Mouse (Mus musculus) kidney, embryonic 16.5 days (tissue): ENCODE measurements around the gene Tapt1. TPM values are rescaled to one million over a fixed set of nuclear protein-coding genes. Genes with fewer than 3 reads are reported as not detected.

Experiments
- ATAC-seq: fragments of 200-750 bp; cut with Nextera tagmentation; 2 replicates; pipeline ENCODE4 v1.8.0; 2017; ENCODE audit warnings: moderate TSS enrichment; ENCODE audit not compliant: low FRiP score, low TSS enrichment
- H3K27ac ChIP-seq: fragments of 300-500 bp; sonication (generic); 2 replicates; pipeline ENCODE4 v1.5.1; 2014; ENCODE audit warnings: low read length
- H3K27me3 ChIP-seq: fragments of 300-500 bp; sonication (generic); 2 replicates; pipeline ENCODE4 v1.6.1; 2014; ENCODE audit warnings: low read length, control low read depth, mixed read lengths; ENCODE audit not compliant: insufficient read depth
- H3K36me3 ChIP-seq: fragments of 300-500 bp; sonication (generic); 2 replicates; pipeline ENCODE4 v1.6.1; 2014; ENCODE audit warnings: low read length, control low read depth, mixed read lengths; ENCODE audit not compliant: insufficient read depth
- H3K4me1 ChIP-seq: fragments of 300-500 bp; sonication (generic); 2 replicates; pipeline ENCODE4 v1.6.1; 2014; ENCODE audit warnings: low read length, control low read depth, mixed read lengths; ENCODE audit not compliant: insufficient read depth
- H3K4me2 ChIP-seq: fragments of 300-500 bp; sonication (generic); replicated peaks from 2 replicates; pipeline ENCODE4 v1.6.1; 2014; ENCODE audit warnings: low read depth, low read length
- H3K4me3 ChIP-seq: fragments of 300-500 bp; sonication (generic); 2 replicates; pipeline ENCODE4 v1.5.1; 2014; ENCODE audit warnings: mild to moderate bottlenecking, low read length
- H3K9ac ChIP-seq: fragments of 300-500 bp; sonication (generic); replicated peaks from 2 replicates; pipeline ENCODE4 v1.6.1; 2014; ENCODE audit warnings: low read length
- H3K9me3 ChIP-seq: fragments of 300-500 bp; sonication (generic); 2 replicates; pipeline ENCODE4 v1.6.1; 2016; ENCODE audit warnings: low read length, control low read depth
- WGBS: fragments of 180-500 bp; shearing (Covaris S2); extraction: QIAGEN DNeasy Blood & Tissue Kit; methylation state at CpG from one replicate; pipeline ENCODE4 v1.1.7; 2014; 5-methylcytosine and 5-hydroxymethylcytosine counted together
- polyA plus RNA-seq: library from polyadenylated mRNA; unstranded; fragments of >200 nt; fragmentation: Nextera tagmentation; extraction: Ambion mirVana; gene quantifications from 2 replicates; pipeline ENCODE4 v1.2.1, GENCODE M21; 2015

Gene Tapt1
- polyA plus RNA-seq, 1 experiment from 2014 or later = 34.6 TPM

DNA sequence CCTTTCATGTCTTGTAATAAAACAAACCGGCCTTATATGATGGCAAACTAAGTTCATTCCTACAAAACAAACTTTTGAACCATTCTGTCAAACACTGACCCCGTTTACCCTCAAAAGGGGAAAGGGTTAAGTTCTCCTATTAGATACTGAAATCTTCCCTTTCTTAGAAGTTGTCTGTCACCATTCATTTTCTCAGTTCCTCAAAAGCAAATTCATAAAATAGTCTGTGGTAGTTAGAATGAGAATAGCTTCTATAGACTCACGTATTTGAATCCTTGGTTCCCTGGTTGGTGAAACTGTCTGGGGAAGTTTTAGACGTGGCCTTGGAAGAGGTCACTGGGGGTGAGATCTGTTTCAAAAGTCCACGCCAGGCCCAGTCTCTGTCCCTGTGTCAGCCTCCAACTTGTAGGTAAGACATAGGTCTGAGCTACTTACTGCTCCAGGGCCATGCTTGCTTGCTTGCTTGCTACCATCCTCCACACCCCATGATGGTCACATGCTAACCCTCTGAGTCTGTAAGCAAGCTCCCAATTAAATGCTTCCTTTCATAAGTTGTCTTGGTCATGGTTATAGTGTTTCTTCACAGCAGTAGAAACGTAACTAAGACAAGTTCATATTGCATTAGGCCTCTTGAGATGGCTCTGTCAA lies 14.5 kb downstream of the Tapt1 start:
- Histone ChIP-seq H3K9me3 (no peaks in the 10 kb centered on the region), H3K9ac (no peak overlapping the region), H3K4me2 (no peak overlapping the region), H3K4me3 (no peak overlapping the region), H3K27me3 (no peaks in the 10 kb centered on the region), H3K4me1 (peaks cover 2% of the 10 kb centered on the region), H3K36me3 (peaks cover 5% of the 10 kb centered on the region; the same call in 1 of the 2 replicates), H3K27ac (no peak overlapping the region)
- WGBS = 84% methylated on average over 6 of the region's 6 CpGs
- ATAC-seq = no peak

DNA sequence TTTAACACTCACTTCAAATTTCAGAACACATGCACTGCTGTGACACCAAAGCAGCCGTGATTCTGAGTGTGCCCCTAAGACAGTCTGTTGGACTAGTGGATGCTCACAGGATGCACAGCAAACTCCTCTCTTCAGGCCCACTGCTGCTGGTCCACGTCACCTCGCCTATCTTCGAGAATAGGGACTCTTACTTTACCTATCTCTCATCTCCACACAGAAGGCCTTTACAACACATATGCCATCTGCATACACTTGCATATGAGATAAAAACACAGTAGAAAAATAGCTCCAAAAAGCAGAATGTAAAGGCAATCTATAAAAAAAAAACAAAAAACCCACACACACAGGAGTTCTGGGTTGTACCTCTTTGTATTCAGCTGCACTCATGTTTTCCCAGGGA lies 19.1 kb downstream of the Tapt1 start:
- H3K9ac ChIP-seq = no peak overlapping the region
- peaks cover 6% of the 10 kb centered on the region for H3K4me1 ChIP-seq
- WGBS = 85% methylated on average over 4 of the region's 4 CpGs
- no peak overlapping the region for H3K4me3 ChIP-seq
- no peak for ATAC-seq
- no peak overlapping the region for H3K27ac ChIP-seq
- H3K9me3 ChIP-seq = no peaks in the 10 kb centered on the region
- no peak overlapping the region for H3K4me2 ChIP-seq
- no peaks in the 10 kb centered on the region for H3K27me3 ChIP-seq
- H3K36me3 ChIP-seq = peaks cover 13% of the 10 kb centered on the region; the same call in 1 of the 2 replicates

DNA sequence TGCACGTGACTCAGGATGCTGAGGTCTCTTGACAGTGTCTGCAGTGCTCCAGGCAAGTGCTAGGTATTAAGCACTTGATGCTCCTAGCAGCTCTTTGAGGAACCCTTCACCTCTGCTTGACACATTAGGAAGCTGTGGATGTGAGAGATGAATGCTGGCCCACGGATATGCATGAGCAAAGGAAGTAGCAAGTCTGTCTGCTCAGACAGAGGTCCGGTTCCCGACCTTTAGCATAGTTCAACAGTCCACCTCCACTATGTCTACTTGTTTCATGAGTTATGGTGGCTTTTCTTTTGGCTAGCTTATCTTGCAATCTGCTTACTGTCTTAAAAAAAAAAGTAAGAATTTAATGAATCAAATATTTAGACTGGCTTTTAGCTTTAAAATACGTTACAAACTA lies 19.8 kb downstream of the Tapt1 start:
- H3K9ac ChIP-seq = no peak overlapping the region
- no peaks in the 10 kb centered on the region for H3K9me3 ChIP-seq
- peaks cover 6% of the 10 kb centered on the region for H3K4me1 ChIP-seq
- no peak overlapping the region for H3K4me3 ChIP-seq
- peaks cover 13% of the 10 kb centered on the region; the same call in 1 of the 2 replicates for H3K36me3 ChIP-seq
- no peak overlapping the region for H3K4me2 ChIP-seq
- WGBS = 60% methylated on average over 5 of the region's 5 CpGs
- ATAC-seq = no peak
- H3K27me3 ChIP-seq = no peaks in the 10 kb centered on the region
- H3K27ac ChIP-seq = no peak overlapping the region

DNA sequence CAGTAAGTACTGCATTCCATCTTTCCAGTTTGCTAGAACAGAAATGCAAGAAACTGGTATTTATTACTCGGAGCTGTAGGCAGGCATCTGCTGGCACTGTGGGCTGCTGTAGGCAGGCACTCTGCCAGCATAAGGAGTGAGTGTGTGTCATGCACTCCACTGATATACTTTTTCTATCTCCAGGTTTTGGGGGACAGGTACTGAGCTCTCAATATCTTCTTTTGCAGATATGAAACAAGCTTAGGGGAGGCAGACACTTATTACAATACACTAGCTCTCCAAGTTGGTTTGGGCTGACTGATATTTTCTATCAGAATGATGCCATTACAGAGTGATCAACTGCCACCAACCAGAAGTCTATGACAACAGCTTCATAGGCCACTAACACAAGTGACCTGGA lies 23.0 kb downstream of the Tapt1 start:
- Histone ChIP-seq H3K27ac (no peak overlapping the region), H3K4me1 (peaks cover 6% of the 10 kb centered on the region), H3K4me3 (no peak overlapping the region), H3K4me2 (no peak overlapping the region), H3K27me3 (no peaks in the 10 kb centered on the region), H3K36me3 (peaks cover 16% of the 10 kb centered on the region; the same call in 1 of the 2 replicates), H3K9me3 (no peaks in the 10 kb centered on the region), H3K9ac (no peak overlapping the region)
- 79% methylated on average over 1 of the region's 1 CpGs for WGBS
- no peak for ATAC-seq

DNA sequence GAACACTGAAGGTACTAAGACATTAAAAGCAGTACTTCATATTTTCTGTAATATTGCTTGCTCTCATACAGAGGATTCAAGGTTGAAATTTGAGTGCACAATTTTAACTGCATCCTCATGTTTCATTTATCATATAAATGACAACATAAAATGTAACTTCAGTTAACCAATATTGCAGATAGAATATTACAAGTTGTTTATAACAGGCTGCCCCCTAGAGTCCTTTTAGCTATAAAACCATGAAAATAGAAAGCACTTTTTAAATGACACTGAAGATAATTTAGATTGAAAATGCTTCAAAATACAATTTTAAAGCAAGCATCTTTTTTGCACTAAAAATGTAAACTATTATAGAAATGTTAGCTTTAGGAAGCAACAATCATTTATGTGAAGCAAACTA lies 24.8 kb downstream of the Tapt1 start:
- Histone ChIP-seq H3K4me2 (no peak overlapping the region), H3K4me1 (0 out of 2 replicates have a peak, but pooled peaks cover 3% of the 10 kb centered on the region), H3K4me3 (no peak overlapping the region), H3K9me3 (no peaks in the 10 kb centered on the region), H3K27me3 (no peaks in the 10 kb centered on the region), H3K9ac (no peak overlapping the region), H3K27ac (no peak overlapping the region), H3K36me3 (peaks cover 15% of the 10 kb centered on the region; the same call in 1 of the 2 replicates)
- no peak for ATAC-seq

DNA sequence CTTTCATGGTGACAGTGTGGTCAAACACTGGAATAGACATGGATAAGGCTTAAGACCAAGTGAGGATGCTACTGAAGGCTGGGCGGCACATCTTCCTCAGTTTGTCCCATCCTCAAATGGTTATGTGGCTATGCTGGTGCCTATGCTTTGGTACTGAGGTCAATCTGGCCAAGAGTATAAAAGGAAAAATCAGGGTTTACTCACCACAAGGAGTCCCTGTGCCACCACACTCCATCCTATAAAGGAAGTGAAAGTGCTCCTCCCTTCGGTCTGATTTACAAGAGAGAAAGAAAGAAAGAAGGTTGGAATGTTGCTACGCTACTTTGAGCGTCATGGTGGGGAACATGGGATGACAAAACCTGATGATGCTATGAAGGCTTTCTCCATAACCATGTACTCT lies 27.3 kb downstream of the Tapt1 start:
- Histone ChIP-seq H3K4me2 (no peak overlapping the region), H3K27ac (no peak overlapping the region), H3K9me3 (no peaks in the 10 kb centered on the region), H3K36me3 (peaks cover 8% of the 10 kb centered on the region), H3K9ac (no peak overlapping the region), H3K27me3 (no peaks in the 10 kb centered on the region), H3K4me1 (no peaks in the 10 kb centered on the region), H3K4me3 (no peak overlapping the region)
- 96% methylated on average over 4 of the region's 4 CpGs for WGBS
- no peak for ATAC-seq

DNA sequence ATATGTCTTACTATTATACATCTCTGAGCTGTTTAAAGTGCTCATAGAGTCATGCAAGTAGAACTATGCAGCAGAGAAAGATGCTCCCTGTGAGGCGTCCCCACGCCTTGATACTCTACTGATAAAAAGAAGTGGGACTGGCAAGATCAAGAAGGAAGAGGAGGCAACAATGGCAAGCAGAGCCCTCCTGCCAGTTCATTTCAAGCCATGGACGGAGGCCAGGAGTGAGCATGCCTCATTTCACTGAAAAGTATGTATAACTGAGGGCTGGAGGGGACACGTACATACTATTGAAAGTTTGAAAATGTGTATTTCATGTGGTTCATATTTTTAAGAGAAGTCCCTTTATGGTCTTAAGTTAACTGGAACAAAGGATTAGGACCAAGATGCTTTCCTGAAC lies 28.0 kb downstream of the Tapt1 start:
- Histone ChIP-seq H3K27ac (no peak overlapping the region), H3K9me3 (no peaks in the 10 kb centered on the region), H3K4me1 (no peaks in the 10 kb centered on the region), H3K27me3 (no peaks in the 10 kb centered on the region), H3K4me3 (no peak overlapping the region), H3K9ac (no peak overlapping the region), H3K36me3 (peaks cover 14% of the 10 kb centered on the region), H3K4me2 (no peak overlapping the region)
- WGBS = 92% methylated on average over 4 of the region's 4 CpGs
- ATAC-seq = no peak

DNA sequence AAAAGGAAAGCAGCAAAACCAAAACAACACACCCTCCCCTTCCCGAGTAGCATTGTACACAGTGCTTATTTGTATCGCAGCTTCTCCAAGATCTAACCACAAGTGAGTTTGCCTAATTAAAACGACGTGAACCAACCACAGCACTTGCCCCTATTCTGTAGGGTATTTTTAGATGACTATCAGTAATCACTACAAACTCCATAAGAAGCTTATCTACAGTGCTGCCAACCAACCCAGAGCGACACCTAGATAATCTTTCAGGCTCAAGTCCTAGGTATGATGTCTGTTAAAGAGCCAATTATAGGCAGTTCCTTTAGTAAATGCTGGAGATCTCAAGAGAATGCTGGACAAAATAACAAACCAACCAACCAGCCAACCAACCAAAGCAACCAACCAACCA lies 28.6 kb downstream of the Tapt1 start:
- no peak overlapping the region for H3K27ac ChIP-seq
- no peak for ATAC-seq
- 66% methylated on average over 5 of the region's 5 CpGs for WGBS

DNA sequence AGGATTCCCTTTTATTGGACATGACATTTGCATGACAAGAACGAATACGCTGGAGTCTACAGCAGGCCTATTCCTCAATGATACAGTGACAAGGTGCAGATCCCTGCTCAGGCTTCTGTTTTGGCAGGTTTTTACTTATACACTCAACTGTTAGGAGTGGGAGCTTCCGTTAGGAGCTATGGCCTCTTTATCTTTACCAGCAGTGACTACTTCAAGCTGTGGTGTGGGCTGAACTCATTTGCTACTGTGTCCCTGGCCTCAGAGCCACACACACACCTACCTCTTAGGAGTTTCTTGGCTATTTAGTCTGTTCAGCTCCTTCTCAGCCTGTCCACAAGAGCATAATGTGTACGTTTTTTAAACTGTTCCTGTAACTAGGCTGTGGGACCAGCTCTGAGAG lies 30.3 kb downstream of the Tapt1 start:
- Histone ChIP-seq H3K4me1 (no peaks in the 10 kb centered on the region), H3K9ac (no peak overlapping the region), H3K27me3 (no peaks in the 10 kb centered on the region), H3K27ac (no peak overlapping the region), H3K9me3 (no peaks in the 10 kb centered on the region), H3K36me3 (peaks cover 18% of the 10 kb centered on the region), H3K4me3 (no peak overlapping the region), H3K4me2 (no peak overlapping the region)
- WGBS = 89% methylated on average over 4 of the region's 4 CpGs
- ATAC-seq = no peak

More for the DNA sequence above, 28.6 kb downstream of the Tapt1 start:
- Histone ChIP-seq H3K4me3 (no peak overlapping the region), H3K27me3 (no peaks in the 10 kb centered on the region), H3K4me1 (no peaks in the 10 kb centered on the region), H3K4me2 (no peak overlapping the region), H3K9ac (no peak overlapping the region), H3K36me3 (peaks cover 16% of the 10 kb centered on the region), H3K9me3 (no peaks in the 10 kb centered on the region)

DNA sequence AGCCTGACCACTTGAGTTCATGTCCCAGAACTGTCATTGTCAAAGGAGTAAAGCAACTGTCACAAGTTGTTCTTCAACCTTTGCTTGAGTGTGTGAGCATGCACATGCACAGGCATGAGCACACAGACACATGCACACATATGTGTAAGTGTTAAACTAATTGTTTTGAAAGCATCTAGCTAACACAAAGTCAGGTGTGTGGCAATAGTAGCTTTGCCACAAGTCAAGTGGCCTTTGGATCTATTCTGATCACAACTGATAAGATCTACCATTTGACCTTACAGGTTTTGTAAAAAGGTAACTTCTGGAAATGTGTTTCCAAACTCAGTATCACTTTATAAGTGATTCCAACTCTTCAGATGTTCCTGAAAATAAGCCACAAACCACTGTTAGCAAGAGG lies 39.1 kb downstream of the Tapt1 start:
- no peak overlapping the region for H3K27ac ChIP-seq
- no peak for ATAC-seq
- H3K27me3 ChIP-seq = no peaks in the 10 kb centered on the region
- H3K9me3 ChIP-seq = no peaks in the 10 kb centered on the region
- H3K4me1 ChIP-seq = no peaks in the 10 kb centered on the region
- H3K4me2 ChIP-seq = no peak overlapping the region
- H3K4me3 ChIP-seq = no peak overlapping the region
- peaks cover 53% of the 10 kb centered on the region for H3K36me3 ChIP-seq
- H3K9ac ChIP-seq = no peak overlapping the region
